Mouse (Mus musculus) monocyte, adult 5-6 weeks (primary cell): ENCODE data around the gene Tff1. TPM values are rescaled to one million over a fixed set of nuclear protein-coding genes. Genes with fewer than 3 reads are reported as not detected.

ENCODE experiments used
- ATAC-seq: fragments of 153-309, 156-312 bp; replicated peaks from 2 replicates; pipeline ENCODE4 v1.8.0; 2017; ENCODE audit warnings: mild to moderate bottlenecking; ENCODE audit not compliant: low TSS enrichment, insufficient number of reproducible peaks, severe bottlenecking, poor library complexity, low FRiP score
- total RNA-seq: library from RNA; stranded (forward); fragments of 200-1000, 200-491, 200-594 nt; gene quantifications from 3 replicates; pipeline ENCODE4 v1.2.3, GENCODE M21; 2017

Tff1 gene
- total RNA-seq, 1 experiment from 2014 or later = not detected

GRCm38 (mm10) chr17:31162607-31163006, 2.5 kb downstream of the Tff1 start:
- ATAC-seq = no peak

DNA sequence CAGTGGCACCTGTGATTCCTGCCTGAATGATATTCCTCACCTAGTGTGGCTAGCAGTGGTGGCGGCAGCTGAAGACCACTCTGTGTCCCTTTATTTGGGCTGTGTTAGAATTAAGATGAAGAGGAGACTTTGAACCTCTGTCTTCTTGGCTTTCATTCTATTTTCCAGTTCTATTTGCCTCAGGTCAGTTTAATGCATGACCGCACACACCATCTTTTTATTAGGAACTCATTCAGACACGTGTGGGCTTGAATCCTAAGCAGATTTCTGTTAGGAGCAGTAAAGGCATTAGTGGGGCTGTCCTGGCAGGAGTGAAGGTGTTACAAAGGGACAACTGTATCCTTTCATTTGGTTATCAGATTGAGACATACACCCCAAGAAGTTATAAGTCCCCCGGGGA, 4.8 kb downstream of the Tff1 start:
- ATAC-seq = no peak

DNA sequence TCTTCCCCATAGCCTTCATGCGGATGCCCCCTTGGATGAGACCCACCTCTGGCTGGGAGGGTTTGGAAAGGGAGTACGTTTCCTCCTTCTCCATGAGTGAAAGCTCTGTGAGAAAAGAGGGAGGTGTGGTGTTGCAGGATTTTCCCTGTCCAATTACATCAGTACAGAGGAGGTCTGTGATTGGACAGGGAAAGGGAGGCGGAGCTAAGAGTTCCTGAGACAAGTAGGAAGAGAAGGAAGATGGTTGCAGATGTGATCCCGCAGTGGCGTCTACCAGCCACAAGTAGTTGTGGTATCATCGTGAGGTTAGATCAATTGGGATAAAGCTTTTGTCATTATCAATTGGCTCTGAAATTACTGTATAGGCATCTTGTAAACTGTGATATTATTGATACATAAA, 7.2 kb downstream of the Tff1 start:
- no peak for ATAC-seq

DNA sequence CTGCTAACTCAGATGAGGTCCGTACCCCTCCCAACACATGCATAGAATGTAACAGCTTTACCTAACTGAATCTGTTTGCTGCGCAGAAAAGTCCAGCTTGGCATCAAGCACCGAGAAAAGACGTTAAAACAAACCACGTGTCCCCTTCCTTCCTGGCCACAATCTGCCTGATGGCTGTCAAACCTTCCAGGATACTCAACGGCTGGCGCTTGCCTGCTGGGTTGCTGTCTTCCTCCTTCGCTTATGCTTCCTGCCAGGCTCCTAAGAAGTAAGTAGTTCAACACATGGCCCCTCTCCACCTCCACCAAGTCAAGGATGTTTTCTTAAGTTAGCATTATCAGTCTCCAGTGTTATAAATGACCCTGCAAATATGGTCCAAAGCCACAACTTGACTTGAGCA, 11.3 kb downstream of the Tff1 start:
- ATAC-seq = no peak

- ATAC-seq = no peak
Observed at GRCm38 (mm10) chr17:31152966-31153499, 12.0 kb downstream of the Tff1 start.

DNA sequence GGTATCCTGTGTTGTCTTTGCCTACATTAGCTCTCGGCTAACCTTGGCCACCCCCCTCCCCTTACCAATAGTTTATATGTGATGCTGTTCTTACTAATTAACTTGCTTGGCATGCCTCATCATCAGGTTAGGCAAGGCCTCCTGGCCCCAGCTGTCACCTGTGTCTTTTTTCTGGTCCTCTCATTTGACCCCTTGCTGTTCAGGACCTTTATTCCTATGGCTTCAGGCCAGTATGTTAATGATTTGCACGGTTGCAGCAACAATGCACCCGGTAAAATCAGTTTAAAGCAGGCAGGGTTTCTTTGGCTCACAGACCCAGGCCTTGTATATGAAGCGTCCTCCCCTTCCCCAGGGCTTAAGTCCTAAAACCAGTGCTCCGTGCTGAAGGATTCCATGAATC, 12.6 kb downstream of the Tff1 start:
- ATAC-seq = no peak

- no peak for ATAC-seq
Observed at GRCm38 (mm10) chr17:31145998-31146397, 19.1 kb downstream of the Tff1 start.

GRCm38 (mm10) chr17:31144040-31145037, 20.7 kb downstream of the Tff1 start, which contains the start of gene Tff2:
Gene Tff2 (minus strand): TSS chr17:31144282.
- no peak for ATAC-seq

- no peak for ATAC-seq
Observed at GRCm38 (mm10) chr17:31142116-31142515, 23.0 kb downstream of the Tff1 start.

DNA sequence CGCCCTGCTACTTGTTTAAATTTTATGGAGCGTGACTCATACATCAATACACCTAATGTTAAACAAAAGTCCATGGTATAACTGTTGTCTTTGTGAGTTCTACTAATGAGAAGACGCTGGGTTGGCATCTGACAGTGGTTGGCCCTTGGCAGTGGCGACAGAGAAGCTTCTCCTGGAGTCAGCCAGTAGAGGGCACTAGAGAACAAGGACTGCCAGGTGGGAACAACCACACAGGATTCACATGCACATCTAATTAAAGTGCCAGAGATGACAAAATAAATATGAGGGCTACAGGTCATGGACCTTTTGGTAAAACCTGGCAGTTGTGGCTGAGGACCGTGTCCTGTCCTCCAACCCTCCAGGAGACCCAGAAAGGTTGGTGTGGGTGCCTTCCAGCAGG, 26.7 kb downstream of the Tff1 start:
- peak; percentile 65; the same call in 1 of the 2 replicates for ATAC-seq

DNA sequence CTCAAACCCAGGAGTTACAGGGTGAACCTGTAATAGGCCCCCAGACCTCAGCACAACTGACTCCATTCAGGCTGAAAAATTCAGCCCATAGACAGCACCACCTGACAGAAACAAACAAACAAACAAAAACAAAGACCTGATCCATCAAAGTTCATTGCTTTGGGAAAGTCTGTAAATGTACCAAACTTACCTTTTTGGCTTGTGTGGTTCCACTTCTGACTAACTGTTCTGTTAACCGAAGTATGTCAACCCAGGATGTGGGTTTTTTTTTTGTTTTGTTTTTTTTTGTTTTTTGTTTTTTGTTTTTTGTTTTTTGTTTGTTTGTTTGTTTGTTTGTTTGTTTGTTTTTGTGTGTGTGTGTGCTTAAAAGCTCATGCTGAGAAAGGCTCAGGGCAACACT, 28.3 kb downstream of the Tff1 start:
- ATAC-seq = no peak

DNA sequence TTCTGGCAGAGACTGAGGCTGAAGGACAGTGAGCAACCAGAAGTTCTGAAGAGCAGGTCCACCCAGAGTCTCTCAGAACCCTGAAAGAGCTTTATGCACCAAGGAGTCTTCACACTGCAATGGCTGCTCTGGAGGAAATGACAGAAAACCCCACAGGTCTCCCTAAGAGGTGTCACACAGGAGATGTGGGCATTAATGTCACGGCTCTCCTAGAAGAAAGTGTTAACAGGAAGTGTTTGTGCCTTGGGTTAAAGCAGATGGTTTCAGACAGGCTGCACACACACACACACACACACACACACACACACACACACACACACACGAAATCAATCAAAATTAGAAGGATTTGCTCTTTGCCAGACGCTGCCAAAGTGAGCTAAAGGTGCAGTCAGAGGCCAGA, 28.8 kb downstream of the Tff1 start:
- no peak for ATAC-seq

- no peak for ATAC-seq
Observed at GRCm38 (mm10) chr17:31134913-31135312, 30.2 kb downstream of the Tff1 start.

DNA sequence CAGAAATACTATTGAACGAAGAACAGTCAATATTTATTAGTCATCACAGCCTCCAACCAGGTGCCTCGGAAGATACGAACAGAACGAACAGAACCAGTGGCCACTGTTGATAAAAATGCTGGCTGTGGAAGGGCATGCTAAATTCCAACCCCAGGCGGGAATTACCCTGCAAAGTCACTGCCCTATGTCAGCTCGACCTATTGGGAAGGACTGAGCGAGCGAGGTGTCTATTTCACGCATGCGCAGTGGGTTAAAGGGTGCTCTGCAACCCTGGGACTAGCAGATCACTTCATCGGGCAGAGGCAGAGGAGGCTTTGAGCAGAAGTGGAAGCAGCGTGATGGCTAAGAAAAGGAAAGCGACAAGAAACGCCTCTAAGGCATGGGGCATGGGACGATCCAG, 31.3 kb downstream of the Tff1 start:
- no peak for ATAC-seq

DNA sequence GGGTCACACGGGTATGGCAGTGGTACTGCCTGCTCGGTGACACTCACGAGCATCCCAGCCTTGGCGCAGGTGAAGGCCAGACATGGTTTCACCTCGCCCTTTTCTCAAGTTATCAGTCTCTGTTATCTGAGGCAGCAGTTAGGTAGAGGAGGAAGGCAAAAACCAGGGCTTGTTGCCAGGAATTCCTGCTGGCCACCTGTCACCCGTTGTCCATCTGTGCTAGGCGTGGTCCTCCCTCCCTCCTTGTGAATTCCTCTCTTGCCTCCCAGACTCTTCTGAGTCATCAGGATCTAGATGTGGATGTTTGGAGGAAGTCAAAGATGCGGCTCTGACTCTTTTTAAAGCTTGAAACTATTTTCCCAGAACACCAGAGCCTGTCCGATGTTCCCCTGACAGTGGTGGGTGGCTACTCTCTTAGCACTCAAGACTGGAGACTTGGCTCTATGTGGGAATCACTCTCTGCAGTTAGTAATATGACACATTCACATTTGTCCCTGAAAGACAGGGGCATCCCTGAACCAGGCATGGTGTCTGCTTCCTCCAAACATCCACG, 33.7 kb downstream of the Tff1 start:
- ATAC-seq = no peak

DNA sequence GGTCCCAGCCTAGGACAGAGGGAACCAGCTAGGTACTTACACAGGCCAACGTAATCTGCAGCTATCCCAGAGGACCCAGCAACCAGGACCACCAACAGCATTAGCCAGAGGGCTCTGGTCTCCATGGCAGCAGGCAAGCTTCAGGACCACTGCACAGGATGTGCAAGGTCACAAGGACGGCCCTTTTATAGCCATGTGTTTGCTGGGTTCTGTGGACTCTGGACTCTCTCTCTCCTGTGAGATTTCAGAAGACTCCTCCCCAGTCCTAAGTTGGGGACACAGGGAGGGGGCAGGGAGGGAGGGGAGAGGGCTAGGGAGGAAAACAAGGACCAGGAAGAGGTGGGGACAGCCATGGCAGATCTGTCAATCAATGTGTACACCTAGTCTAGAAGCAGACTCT, 35.6 kb downstream of the Tff1 start, which contains the start of gene Tff3:
Gene Tff3, minus strand, starts transcription at position 195 of the 400 bp plus-strand sequence.
- ATAC-seq = no peak

- no peak for ATAC-seq
Observed at GRCm38 (mm10) chr17:31128708-31129318, 36.3 kb downstream of the Tff1 start.

GRCm38 (mm10) chr17:31125548-31126266, 39.4 kb downstream of the Tff1 start:
- ATAC-seq = no peak

DNA sequence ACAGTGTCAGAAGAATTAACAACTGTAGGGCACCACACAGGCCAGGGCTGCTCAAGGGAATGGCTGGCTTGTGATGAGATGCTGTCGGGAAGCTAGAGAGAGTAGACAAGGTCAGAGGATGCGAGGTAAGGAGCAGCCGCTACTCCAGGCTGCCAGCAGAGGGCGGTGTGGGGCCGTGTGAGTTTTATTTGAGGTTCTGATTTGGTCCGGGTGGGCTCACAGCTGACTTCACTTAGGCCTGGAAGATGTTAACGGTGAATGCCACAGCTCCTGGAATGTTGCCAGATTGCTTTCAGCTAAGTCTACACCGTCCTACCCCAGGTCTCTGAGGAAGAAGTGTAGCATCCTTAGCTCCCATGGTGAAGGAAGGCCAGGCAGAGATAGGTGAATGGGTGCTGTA, 43.1 kb downstream of the Tff1 start:
- peak; percentile 60 for ATAC-seq
